Mouse (Mus musculus): ENCODE measurements around the gene Srcap.

Gene Srcap

DNA sequence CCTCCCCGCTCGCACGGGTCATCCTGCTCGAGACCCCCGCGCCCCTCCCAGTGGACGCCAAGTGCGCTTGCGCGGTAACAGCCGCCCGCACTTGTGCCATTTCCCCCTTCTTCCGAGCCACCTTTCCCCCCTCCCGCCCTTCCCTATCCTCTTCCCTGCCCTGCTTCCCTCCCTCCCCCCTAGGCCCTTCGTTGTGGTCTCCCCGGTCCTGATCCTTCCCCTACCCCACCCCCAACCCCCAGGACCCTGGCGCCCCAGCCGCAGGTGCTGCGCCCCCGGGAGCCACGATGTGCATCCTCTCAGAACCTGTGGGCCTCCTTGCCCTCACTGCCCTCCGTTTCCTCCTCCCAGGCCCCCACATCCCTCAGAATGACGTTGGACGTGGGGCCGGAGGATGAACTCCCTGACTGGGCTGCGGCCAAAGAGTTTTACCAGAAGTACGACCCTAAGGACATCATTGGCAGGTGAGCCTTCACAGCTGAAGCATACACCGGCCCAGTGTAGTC, 61.8 kb downstream of the Srcap start:
- DNase-seq (ENCODE audit: low read depth, low spot score): no peak

DNA sequence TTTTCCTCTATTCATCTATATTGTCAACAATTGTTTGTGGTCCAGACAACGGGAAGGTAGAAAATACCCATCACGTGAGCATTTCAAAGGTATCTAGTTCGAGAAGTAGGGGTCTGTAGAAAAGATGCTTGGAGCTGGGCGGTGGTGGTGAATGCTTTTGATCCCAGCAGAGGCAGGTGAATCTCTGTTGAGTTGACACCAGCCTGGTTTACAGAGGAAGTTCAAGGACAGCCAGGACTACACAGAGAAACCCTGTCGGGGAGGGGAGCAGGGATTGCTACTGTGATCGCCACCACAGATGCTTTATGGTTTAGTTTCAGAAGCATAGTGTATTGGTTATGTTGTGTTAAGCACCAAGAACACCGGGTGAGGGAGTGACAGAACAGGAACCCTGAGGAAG, 62.3 kb downstream of the Srcap start:
- no peak for DNase-seq (ENCODE audit: low read depth, low spot score)

DNA sequence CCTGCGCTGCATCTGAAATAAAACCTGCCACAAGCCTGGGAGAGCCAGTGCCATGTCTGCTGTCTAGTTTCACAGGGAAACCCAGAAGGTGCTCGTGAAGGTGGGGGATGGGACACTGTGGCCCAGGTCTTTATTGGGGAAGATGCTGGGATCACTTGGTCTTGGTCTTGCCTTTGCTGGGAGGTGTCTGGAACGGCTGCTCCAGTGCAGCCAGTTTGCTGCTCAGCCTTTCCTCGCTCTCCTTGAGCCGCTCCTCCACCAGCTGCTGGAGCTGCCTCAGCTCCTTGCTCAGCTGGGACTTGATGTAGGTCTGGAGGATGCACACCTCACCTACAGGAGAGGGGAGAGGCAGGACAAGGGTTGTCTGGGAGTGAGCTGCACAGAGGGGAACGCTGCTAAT, 71.5 kb downstream of the Srcap start:
- DNase-seq (ENCODE audit: low read depth, low spot score): no peak

DNA sequence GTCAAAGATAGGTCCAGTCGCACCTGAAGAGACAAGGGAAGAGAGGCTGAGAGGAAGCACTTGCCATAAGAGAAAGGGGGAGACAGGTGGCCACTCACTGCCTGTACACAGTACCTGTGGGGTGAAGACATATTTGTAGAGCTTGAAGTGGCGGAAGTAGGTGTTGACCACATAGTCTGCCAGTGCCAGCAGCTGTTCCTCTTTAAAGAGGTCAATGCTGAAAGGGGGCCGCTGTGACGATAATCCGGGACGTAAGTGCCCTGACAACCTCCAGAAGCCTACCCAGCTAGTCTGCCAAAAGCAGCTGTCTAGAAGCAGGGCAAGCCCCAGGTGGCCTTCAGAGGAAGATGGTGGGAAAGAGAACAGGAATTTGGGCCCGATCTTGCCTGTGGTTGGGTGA, 73.2 kb downstream of the Srcap start:
- no peak for DNase-seq (ENCODE audit: low read depth, low spot score)

DNA sequence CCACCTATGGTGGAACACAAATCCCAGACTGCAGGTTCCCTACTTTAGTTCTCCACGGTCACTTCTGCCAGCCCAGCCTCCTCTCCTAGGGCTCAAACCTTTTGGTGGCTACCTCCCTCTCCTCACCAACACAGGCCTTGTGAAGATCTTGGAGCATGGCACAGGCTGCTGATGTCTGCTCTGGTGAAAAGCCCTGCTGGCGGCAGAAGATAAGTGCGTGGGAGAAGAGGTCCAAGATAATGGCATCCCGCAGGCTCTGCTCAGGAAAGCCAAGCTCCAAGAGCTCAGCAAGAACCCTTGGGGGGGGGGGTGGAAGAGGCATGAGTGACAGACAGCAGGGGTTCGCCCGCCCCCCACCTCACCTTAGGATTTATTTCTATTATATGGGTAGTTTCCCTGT, 74.4 kb downstream of the Srcap start:
- DNase-seq (ENCODE audit: low read depth, low spot score): no peak

DNA sequence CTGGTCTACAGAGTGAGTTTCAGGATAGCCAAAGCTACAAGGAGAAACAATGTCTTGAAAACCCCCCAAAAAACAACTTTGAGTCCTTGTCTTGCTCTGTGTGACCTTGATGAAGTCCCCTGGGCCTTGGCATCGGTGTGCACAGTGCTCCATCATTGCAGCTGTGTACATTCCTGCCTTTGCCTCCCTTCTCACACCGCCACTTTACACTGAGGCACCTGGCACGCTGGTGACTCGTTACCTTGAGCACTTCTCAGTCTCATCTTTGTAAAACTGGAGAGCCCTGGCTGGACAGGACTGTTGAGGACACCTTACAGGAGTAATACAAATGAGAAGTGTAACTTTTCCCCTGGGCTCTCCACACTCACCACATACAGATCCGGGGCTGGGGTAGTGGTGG, 75.4 kb downstream of the Srcap start:
- DNase-seq (ENCODE audit: low read depth, low spot score): no peak

DNA sequence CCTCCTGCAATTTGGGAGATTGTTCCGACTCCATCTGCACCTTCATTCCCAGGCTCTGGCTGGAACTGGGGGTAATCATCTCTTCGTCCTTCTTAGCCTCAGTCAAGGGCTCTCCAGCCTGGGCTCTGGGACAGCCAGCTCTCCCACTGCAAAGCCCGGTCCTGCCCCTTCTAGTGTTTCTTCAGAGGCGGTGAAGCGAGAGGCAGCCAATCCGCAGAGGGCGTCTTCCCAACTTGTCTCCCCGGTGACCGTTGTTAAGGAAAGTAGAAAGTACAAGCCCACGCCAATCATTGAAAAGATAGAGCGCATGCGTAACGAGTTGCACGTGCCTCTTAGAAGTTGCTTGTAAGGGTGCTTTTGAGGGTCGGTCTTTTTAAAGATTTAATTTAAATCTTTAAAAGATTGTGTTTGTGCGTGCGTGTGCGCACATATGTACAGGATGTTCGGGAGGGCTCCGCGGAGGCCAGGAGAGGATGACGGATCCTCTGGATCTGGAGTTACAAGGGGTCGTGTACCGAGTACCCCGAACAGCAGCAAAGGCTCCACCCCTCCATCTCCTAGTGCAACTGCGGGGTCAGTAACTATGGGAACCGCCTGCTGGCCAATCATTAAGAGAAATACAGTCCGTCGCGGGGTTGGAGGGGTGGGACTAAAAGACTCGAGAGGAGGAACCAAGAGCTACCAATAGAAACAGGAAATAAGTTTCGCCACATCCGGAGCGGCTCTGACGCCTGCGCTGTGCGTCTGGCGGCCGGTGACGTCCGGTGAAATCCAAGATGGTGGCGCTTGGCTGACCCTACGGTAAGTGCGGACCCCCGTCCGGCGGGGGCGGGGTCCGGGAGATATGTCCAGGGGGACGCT, 76.5 kb downstream of the Srcap start, which contains the start of the genes Ccdc189 and Rnf40:
Gene Ccdc189, minus strand, starts transcription at position 585 of the 861 bp plus-strand sequence.
Gene Rnf40, plus strand, starts transcription at position 757 of the 861 bp plus-strand sequence.
- peak; percentile 98 for DNase-seq (ENCODE audit: low read depth, low spot score)

DNA sequence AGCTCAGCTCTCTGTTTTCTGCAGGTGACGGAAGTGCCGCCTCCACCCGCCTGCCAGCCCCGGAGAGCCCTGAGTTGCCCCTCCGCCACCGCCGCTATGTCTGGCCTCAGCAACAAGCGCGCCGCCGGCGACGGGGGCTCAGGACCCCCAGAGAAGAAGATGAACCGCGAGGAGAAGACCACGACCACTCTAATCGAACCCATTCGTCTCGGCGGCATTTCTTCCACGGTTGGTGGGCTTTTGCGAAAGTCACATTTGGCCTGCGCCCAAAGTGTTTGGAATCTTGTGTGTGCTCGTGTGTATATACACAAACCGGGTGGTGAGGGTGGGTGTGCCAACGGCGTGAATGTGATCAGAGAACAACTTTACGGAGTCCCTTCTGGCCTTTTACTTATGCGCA, 77.1 kb downstream of the Srcap start:
- no peak for DNase-seq (ENCODE audit: low read depth, low spot score)

DNA sequence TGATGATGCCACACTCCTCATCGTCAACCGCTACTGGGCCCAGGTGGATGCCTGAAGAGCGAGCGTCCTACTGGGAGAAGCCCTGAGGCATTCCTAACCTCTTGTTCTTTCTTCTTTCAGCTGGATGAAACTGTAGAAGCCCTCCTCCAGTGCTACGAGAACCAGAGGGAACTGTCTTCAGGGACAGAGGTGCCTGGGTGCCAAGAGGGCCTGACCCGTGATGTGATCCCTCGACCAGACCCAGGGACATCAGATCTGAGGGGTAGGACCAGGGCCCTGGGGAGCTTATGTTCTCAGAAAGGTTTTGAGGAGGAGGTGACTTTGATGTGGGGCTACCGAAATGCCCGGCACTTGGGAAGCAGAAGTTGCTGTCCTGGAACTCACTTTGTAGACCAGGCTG, 77.9 kb downstream of the Srcap start:
- no peak for DNase-seq (ENCODE audit: low read depth, low spot score)

DNA sequence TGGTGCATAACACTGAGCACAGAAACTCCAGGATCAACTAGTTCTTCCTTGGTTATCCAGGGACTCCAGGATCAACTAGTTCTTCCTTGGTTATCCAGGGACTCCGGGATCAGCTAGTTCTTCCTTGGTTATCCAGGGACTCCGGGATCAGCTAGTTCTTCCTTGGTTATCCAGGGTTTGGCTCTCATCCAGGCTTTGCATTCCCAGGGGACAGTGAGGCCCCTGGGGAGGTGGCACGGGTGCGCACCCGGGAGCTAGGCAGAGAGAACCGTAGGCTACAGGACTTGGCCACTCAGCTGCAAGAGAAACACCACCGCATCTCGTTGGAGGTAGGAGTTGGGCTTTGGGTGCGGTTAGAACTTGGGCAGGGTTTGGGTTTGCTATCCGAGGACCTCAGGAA, 79.3 kb downstream of the Srcap start:
- no peak for DNase-seq (ENCODE audit: low read depth, low spot score)

DNA sequence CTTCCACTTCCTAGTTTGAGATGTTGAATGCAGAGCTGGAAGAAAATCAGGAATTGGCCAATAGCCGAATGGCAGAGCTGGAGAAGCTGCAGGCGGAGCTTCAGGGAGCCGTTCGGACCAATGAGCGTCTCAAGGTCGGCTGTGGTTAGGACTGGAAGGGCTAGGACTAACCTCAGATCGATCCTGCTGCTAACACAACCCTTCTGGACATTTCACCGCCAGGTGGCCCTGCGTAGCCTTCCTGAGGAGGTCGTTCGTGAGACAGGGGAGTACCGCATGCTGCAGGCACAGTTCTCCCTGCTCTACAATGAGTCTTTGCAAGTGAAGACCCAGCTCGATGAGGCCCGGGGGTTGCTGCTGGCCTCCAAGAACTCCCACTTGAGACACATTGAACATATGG, 80.8 kb downstream of the Srcap start:
- DNase-seq (ENCODE audit: low read depth, low spot score): no peak

DNA sequence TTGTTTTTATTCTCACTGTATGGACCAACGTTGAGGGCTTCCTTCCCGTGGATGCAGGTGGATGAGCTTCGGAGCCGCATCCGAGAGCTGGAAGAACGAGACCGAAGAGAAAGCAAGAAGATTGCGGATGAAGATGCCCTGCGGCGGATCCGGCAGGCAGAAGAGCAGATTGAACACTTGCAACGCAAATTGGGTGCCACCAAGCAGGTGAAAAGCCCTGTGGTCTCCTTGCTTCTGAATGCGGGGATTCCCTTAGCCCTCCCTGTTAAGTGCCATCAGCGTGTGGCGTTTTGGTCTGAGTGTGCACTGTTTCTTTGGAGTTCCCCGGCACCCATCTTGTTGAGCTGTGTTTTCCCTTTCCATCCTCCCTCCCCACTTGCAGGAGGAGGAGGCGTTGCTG, 85.0 kb downstream of the Srcap start:
- DNase-seq (ENCODE audit: low read depth, low spot score): no peak

DNA sequence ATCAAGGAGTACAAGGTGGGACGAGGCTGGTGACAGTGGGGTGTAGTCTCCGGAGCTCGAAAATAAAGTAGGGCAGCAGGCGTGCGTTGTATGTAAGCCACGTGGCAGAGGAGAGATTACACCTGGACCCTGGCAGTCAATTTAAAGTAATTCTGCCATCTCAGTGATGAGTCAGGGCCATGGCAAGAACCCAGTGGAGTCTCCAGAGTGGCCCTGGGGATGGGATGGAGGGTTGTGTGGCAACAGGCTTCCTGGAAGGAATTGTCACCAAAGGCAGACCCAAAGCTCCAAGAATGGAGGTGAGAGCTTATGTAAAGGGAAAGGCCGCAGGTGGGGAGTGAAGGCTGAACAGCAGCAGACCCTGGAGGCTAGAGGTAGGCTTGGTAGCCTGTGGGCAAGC, 88.8 kb downstream of the Srcap start:
- DNase-seq (ENCODE audit: low read depth, low spot score): no peak

DNA sequence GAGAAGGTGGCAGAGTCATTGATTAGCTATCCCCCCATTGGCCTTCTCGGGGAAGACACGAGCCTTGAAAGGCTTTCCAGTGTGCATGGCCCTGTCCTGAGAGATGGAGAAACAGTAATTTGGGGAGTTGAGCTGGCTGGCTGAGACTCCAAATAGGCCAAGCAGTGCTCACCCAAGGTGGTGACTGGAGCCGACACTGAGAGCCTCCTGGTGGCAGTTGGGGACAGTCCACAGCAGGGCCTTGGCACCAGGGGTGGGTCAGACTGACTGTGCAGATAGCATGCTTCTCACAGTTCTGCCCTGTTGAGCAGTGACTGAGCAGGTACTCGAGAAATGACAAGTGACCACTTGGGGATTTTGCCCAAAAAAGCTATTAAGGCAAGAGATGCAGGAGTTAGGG, 90.0 kb downstream of the Srcap start:
- DNase-seq (ENCODE audit: low read depth, low spot score): no peak

DNA sequence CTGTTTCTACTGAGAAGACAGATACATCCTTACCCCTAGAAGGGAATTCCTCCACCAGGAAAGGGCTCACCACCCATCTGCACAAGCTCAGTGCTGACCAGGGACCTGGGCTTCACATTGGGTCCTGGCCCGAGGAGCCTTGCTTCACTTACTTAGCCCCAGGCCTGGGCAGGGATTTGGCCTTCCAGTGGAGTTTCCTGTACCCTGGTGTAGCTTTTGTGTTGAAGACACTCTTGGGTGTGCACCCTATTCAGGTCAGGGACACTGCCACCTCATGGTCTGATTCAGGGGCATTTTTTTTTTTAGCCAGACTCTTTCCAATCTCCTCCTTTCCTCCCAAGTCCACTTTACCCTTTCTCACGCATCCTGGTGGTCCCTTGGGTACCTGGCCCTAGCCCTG, 91.1 kb downstream of the Srcap start:
- no peak for DNase-seq (ENCODE audit: low read depth, low spot score)

DNA sequence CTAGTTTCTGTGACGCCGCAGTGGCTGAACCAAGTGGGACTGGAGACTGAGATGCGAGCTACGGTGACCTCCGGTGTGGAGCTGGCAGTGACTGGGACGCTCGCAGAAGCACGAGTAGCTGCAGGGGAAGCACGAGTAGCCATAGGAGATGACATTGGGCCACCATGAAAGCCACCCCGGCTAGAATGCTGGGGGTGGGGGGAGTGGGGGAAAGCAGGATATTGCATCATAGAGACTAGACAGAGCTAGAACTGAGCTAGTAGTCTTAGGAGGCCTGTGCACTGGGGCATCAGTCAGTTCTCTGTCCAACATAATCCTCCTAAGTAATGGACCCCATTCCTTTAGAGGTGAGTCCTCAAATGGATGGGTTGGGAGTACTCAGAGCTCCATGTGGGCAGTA, 92.5 kb downstream of the Srcap start:
- no peak for DNase-seq (ENCODE audit: low read depth, low spot score)

DNA sequence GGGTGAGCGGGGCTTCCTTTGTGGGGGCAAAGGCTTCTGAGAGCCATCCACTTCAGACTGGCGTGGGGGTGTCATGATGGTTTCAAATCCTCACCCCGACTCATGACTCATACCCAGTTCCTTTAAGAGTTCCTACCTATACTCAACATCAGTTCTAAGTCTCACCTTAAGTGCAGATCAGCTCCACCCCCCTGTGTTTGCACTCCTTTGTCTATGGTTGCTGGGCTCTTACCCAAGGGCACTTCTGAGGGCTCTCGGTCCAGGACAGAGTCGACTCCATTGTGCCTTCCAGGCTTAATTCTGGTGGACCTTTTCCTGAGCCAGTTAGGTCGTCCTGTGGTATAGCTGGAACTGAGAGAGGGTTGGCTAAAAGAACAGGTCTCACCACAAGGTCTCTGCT, 95.4 kb downstream of the Srcap start:
- DNase-seq (ENCODE audit: low read depth, low spot score): no peak

All from mesoderm, embryonic 11.5 days (tissue).